Mouse (Mus musculus) testis, adult 2 months (tissue): Measurements from ENCODE around the gene Wdr60.

Experiments used
- CTCF ChIP-seq: fragments of 200-500 bp; IDR thresholded peaks from 2 replicates; pipeline ENCODE4 v1.5.1; 2012; ENCODE audit warnings: low read depth, mild to moderate bottlenecking, inconsistent platforms, low read length, moderate library complexity; ENCODE audit not compliant: control insufficient read depth, insufficient read depth, insufficient replicate concordance
- POLR2A ChIP-seq: fragments of 200-500 bp; IDR thresholded peaks from 2 replicates; pipeline ENCODE4 v1.6.1; 2012; ENCODE audit warnings: low read depth, mild to moderate bottlenecking, inconsistent platforms, low read length, moderate library complexity; ENCODE audit not compliant: control insufficient read depth

- TF ChIP-seq POLR2A (no peak), CTCF (no peak)
These were observed 24.5 kb downstream of the Wdr60 start for GRCm38 (mm10) chr12:116238370-116238769.
